ENCODE assay signal across 10 mouse cellular contexts in the genomic region with DNA sequence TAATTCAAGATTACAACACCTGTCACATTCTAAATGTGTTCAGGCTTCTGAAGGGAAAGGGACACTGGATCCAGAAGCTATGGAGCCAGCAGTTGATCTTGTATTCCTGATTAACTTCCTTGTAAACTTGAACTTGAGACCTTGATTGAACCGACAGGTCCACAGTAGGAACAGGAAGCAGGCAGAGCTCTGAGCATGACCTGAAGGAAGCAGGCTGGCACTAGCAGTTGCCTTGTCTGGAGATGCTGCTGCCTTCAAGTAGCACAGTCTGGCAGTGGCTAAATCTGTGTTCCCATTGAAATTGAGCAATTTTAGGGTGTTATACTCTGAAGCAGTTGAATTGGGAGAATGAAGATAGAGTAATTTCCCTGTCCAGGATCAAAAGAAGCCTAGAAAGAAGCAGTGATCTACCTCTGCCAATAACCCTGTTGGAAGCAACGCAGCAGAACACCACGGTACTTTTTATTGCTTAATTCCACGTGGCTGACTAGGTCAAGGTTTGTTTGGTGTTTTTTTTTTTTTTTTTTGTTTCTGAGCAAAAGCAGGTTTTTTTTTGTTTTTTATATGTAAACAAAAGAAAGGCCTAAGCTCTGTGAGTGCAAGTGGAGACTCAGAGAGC.
"Had no signal": no experiment of that assay in that cellular context is flagged by ENCODE, and none has a peak within 500 bp of the region (broad histone marks: within the 10 kb centered on the region; RNA-seq: fewer than 3 reads in every experiment).

No protein-coding gene starts in this region.

- H3K4me2 ChIP-seq: limb, embryonic 13.5 days; liver, embryonic 13.5 days; midbrain, embryonic 13.5 days had no signal

- H3K4me1 ChIP-seq: midbrain, embryonic 13.5 days had no signal

- DNase-seq: kidney, adult 11 months; kidney, postnatal 36 days; left cerebral cortex, postnatal 4 days; liver, embryonic 13.5 days; lung, adult 18-20 months; right cerebral cortex, postnatal 14 days; thymus, postnatal 4 days had no signal

- ATAC-seq: midbrain, embryonic 13.5 days had no signal

- H3K4me3 ChIP-seq: limb, embryonic 13.5 days; liver, embryonic 13.5 days; midbrain, embryonic 13.5 days had no signal

- H3K27me3 ChIP-seq: limb, embryonic 13.5 days; liver, embryonic 13.5 days; midbrain, embryonic 13.5 days had no signal

- H3K9me3 ChIP-seq: limb, embryonic 13.5 days; liver, embryonic 13.5 days; midbrain, embryonic 13.5 days had no signal

- H3K9ac ChIP-seq: limb, embryonic 13.5 days; liver, embryonic 13.5 days; midbrain, embryonic 13.5 days had no signal

- H3K27ac ChIP-seq: kidney, postnatal 0 days; limb, embryonic 13.5 days; liver, embryonic 13.5 days; midbrain, embryonic 13.5 days had no signal
